Mouse (Mus musculus) hindbrain, embryonic 10.5 days (tissue): ENCODE data around the gene Daw1. TPM values are rescaled to one million over a fixed set of nuclear protein-coding genes. Genes with fewer than 3 reads are reported as not detected.

ENCODE experiments used
- DNase-seq: peaks from one replicate; pipeline ENCODE4 v3.0.0-alpha.2; 2017; ENCODE audit warnings: low spot score
- H3K27ac ChIP-seq: fragments of 300-500 bp; sonication (generic); 2 replicates; pipeline ENCODE4 v1.5.1; 2016; ENCODE audit warnings: mild to moderate bottlenecking, moderate library complexity
- H3K27me3 ChIP-seq: fragments of 300-500 bp; sonication (generic); 2 replicates; pipeline ENCODE4 v1.6.1; 2016; ENCODE audit warnings: mild to moderate bottlenecking; ENCODE audit not compliant: poor library complexity, insufficient read depth, severe bottlenecking
- H3K36me3 ChIP-seq: fragments of 300-500 bp; sonication (generic); 2 replicates; pipeline ENCODE4 v1.6.1; 2016; ENCODE audit warnings: mild to moderate bottlenecking, moderate library complexity
- H3K4me1 ChIP-seq: fragments of 300-500 bp; sonication (generic); replicated peaks from 2 replicates; pipeline ENCODE4 v1.6.1; 2016; ENCODE audit warnings: mild to moderate bottlenecking
- H3K4me3 ChIP-seq: fragments of 300-500 bp; sonication (generic); 2 replicates; pipeline ENCODE4 v1.5.1; 2016; ENCODE audit warnings: mild to moderate bottlenecking, moderate library complexity
- H3K9me3 ChIP-seq: fragments of 300-500 bp; sonication (generic); 2 replicates; pipeline ENCODE4 v1.6.1; 2016; ENCODE audit warnings: mild to moderate bottlenecking, moderate library complexity
- WGBS: fragments of 180-500 bp; shearing (Covaris S2); methylation state at CpG from one replicate; pipeline ENCODE4 v1.1.7; 2016; 5-methylcytosine and 5-hydroxymethylcytosine counted together
- polyA plus RNA-seq: library from polyadenylated mRNA; unstranded; fragments of >200 nt; fragmentation: Nextera tagmentation; extraction: Ambion mirVana; gene quantifications from 2 replicates; pipeline ENCODE4 v1.2.1, GENCODE M21; 2016

The Daw1 gene
- polyA plus RNA-seq: 0.67 and 0.85 TPM in 2 replicates

- H3K27me3 ChIP-seq: no peaks in the 10 kb centered on the region
- no peaks in the 10 kb centered on the region for H3K4me1 ChIP-seq
- H3K9me3 ChIP-seq: no peaks in the 10 kb centered on the region
- peak within 1 kb of the TSS; percentile 81 for H3K27ac ChIP-seq
- peak; percentile 87 for DNase-seq
- whole genome bisulfite sequencing: under 1% methylated on average over 16 of the region's 16 CpGs
- no peaks in the 10 kb centered on the region for H3K36me3 ChIP-seq
- H3K4me3 ChIP-seq: peak within 1 kb of the TSS; percentile 64
These were observed at the start of gene Daw1 for GRCm38 (mm10) chr1:83159603-83160002. Daw1 (plus strand) TSS chr1:83159752.

- Histone ChIP-seq H3K9me3 (no peaks in the 10 kb centered on the region), H3K4me1 (no peaks in the 10 kb centered on the region), H3K36me3 (no peaks in the 10 kb centered on the region), H3K27ac (no peak overlapping the region), H3K27me3 (no peaks in the 10 kb centered on the region), H3K4me3 (no peak overlapping the region)
- DNase-seq: no peak
These were observed 48.6 kb upstream of the Daw1 start for GRCm38 (mm10) chr1:83110992-83111391.

- Histone ChIP-seq H3K4me1 (no peaks in the 10 kb centered on the region), H3K27me3 (no peaks in the 10 kb centered on the region), H3K4me3 (no peak overlapping the region), H3K9me3 (no peaks in the 10 kb centered on the region), H3K36me3 (no peaks in the 10 kb centered on the region), H3K27ac (no peak overlapping the region)
- DNase-seq: no peak
- 77% methylated on average over 5 of the region's 5 CpGs for WGBS
These were observed 47.8 kb upstream of the Daw1 start for GRCm38 (mm10) chr1:83111726-83112125.

GRCm38 (mm10) chr1:83116447-83117137 is 43.0 kb upstream of the Daw1 start, which contains the start of gene Ccl20:
Ccl20 (plus strand) TSS chr1:83116766.
- Histone ChIP-seq H3K4me1 (no peaks in the 10 kb centered on the region), H3K27ac (no peak within 1 kb of the TSS), H3K27me3 (no peaks in the 10 kb centered on the region), H3K36me3 (no peaks in the 10 kb centered on the region), H3K4me3 (no peak within 1 kb of the TSS), H3K9me3 (no peaks in the 10 kb centered on the region)
- 51% methylated on average over 8 of the region's 8 CpGs for WGBS
- DNase-seq: no peak

- H3K27ac ChIP-seq: no peak overlapping the region
- H3K4me1 ChIP-seq: no peaks in the 10 kb centered on the region
- H3K4me3 ChIP-seq: no peak overlapping the region
- H3K27me3 ChIP-seq: no peaks in the 10 kb centered on the region
- no peak for DNase-seq
- no peaks in the 10 kb centered on the region for H3K36me3 ChIP-seq
- 94% methylated on average over 3 of the region's 3 CpGs for WGBS
- no peaks in the 10 kb centered on the region for H3K9me3 ChIP-seq
These were observed 42.3 kb upstream of the Daw1 start for GRCm38 (mm10) chr1:83117217-83117616.

GRCm38 (mm10) chr1:83117661-83118060 is 41.9 kb upstream of the Daw1 start:
- no peaks in the 10 kb centered on the region for H3K9me3 ChIP-seq
- H3K27ac ChIP-seq: no peak overlapping the region
- H3K4me1 ChIP-seq: no peaks in the 10 kb centered on the region
- no peaks in the 10 kb centered on the region for H3K27me3 ChIP-seq
- no peak for DNase-seq
- H3K4me3 ChIP-seq: no peak overlapping the region
- WGBS: 92% methylated on average over 7 of the region's 7 CpGs
- H3K36me3 ChIP-seq: no peaks in the 10 kb centered on the region

GRCm38 (mm10) chr1:83119903-83120302 is 39.6 kb upstream of the Daw1 start:
- H3K27me3 ChIP-seq: no peaks in the 10 kb centered on the region
- no peaks in the 10 kb centered on the region for H3K9me3 ChIP-seq
- H3K27ac ChIP-seq: no peak overlapping the region
- H3K36me3 ChIP-seq: no peaks in the 10 kb centered on the region
- H3K4me3 ChIP-seq: no peak overlapping the region
- DNase-seq: no peak
- no peaks in the 10 kb centered on the region for H3K4me1 ChIP-seq

- no peaks in the 10 kb centered on the region for H3K27me3 ChIP-seq
- WGBS: 79% methylated on average over 3 of the region's 3 CpGs
- H3K9me3 ChIP-seq: no peaks in the 10 kb centered on the region
- H3K4me3 ChIP-seq: no peak overlapping the region
- no peaks in the 10 kb centered on the region for H3K4me1 ChIP-seq
- no peak overlapping the region for H3K27ac ChIP-seq
- no peak for DNase-seq
- H3K36me3 ChIP-seq: no peaks in the 10 kb centered on the region
These were observed 39.2 kb upstream of the Daw1 start for GRCm38 (mm10) chr1:83120312-83120711.

GRCm38 (mm10) chr1:83123201-83123600 is 36.4 kb upstream of the Daw1 start:
- Histone ChIP-seq H3K4me3 (no peak overlapping the region), H3K27ac (no peak overlapping the region), H3K36me3 (no peaks in the 10 kb centered on the region), H3K4me1 (no peaks in the 10 kb centered on the region), H3K9me3 (no peaks in the 10 kb centered on the region), H3K27me3 (no peaks in the 10 kb centered on the region)
- no peak for DNase-seq
- WGBS: 92% methylated on average over 2 of the region's 2 CpGs

GRCm38 (mm10) chr1:83135829-83136228 is 23.7 kb upstream of the Daw1 start:
- DNase-seq: no peak
- Histone ChIP-seq H3K4me3 (no peak overlapping the region), H3K27me3 (no peaks in the 10 kb centered on the region), H3K36me3 (no peaks in the 10 kb centered on the region), H3K9me3 (no peaks in the 10 kb centered on the region), H3K27ac (no peak overlapping the region), H3K4me1 (no peaks in the 10 kb centered on the region)
- WGBS: 81% methylated on average over 7 of the region's 7 CpGs

- Histone ChIP-seq H3K9me3 (no peaks in the 10 kb centered on the region), H3K27ac (no peak overlapping the region), H3K4me3 (no peak overlapping the region), H3K27me3 (no peaks in the 10 kb centered on the region), H3K4me1 (no peaks in the 10 kb centered on the region), H3K36me3 (no peaks in the 10 kb centered on the region)
- WGBS: 90% methylated on average over 8 of the region's 8 CpGs
- DNase-seq: no peak
These were observed 21.7 kb upstream of the Daw1 start for GRCm38 (mm10) chr1:83137847-83138246.

- H3K27ac ChIP-seq: no peak overlapping the region
These were observed 20.8 kb upstream of the Daw1 start for GRCm38 (mm10) chr1:83138721-83139120.

GRCm38 (mm10) chr1:83141510-83141909 is 18.0 kb upstream of the Daw1 start:
- Histone ChIP-seq H3K27me3 (no peaks in the 10 kb centered on the region), H3K4me1 (no peaks in the 10 kb centered on the region), H3K9me3 (no peaks in the 10 kb centered on the region), H3K36me3 (no peaks in the 10 kb centered on the region), H3K4me3 (no peak overlapping the region), H3K27ac (no peak overlapping the region)
- WGBS: 87% methylated on average over 8 of the region's 8 CpGs
- no peak for DNase-seq

More at GRCm38 (mm10) chr1:83138721-83139120, 20.8 kb upstream of the Daw1 start:
- WGBS: 91% methylated on average over 6 of the region's 6 CpGs
- no peaks in the 10 kb centered on the region for H3K9me3 ChIP-seq
- H3K4me1 ChIP-seq: no peaks in the 10 kb centered on the region
- no peaks in the 10 kb centered on the region for H3K27me3 ChIP-seq
- H3K36me3 ChIP-seq: no peaks in the 10 kb centered on the region
- no peak for DNase-seq
- H3K4me3 ChIP-seq: no peak overlapping the region

- WGBS: 87% methylated on average over 5 of the region's 5 CpGs
- no peaks in the 10 kb centered on the region for H3K4me1 ChIP-seq
- H3K9me3 ChIP-seq: no peaks in the 10 kb centered on the region
- H3K27ac ChIP-seq: no peak overlapping the region
- no peak overlapping the region for H3K4me3 ChIP-seq
- H3K27me3 ChIP-seq: no peaks in the 10 kb centered on the region
- no peaks in the 10 kb centered on the region for H3K36me3 ChIP-seq
- DNase-seq: no peak
These were observed 17.5 kb upstream of the Daw1 start for GRCm38 (mm10) chr1:83142055-83142454.
